Mouse (Mus musculus): ENCODE data around the gene Nsmf. TPM values are rescaled to one million over a fixed set of nuclear protein-coding genes. Genes with fewer than 3 reads are reported as not detected.

Nsmf gene
- polyA plus RNA-seq, 1 experiment from 2014 or later = 32.6 TPM

- no peak overlapping the region for H3K4me3 ChIP-seq (ENCODE audit: low read depth, low read length)
- no peaks in the 10 kb centered on the region for H3K27me3 ChIP-seq (replicated peaks; ENCODE audit: control insufficient read depth, insufficient read depth, low read length)
- ATAC-seq (replicated peaks; ENCODE audit: low FRiP score) (no peak), DNase-seq (ENCODE audit: low spot score) (no peak)
- H3K4me2 ChIP-seq = no peak overlapping the region
- peaks cover 4% of the 10 kb centered on the region; the same call in 1 of the 2 replicates for H3K36me3 ChIP-seq (ENCODE audit: control insufficient read depth, insufficient read depth, low read length)
- no peak overlapping the region for H3K9ac ChIP-seq (ENCODE audit: low read depth, low read length)
- peaks cover 21% of the 10 kb centered on the region for H3K4me1 ChIP-seq (replicated peaks; ENCODE audit: control insufficient read depth, insufficient read depth, low read length)
- H3K9me3 ChIP-seq (ENCODE audit: control insufficient read depth, low read length) = no peaks in the 10 kb centered on the region
- H3K27ac ChIP-seq (ENCODE audit: low read depth, low read length) = no peak overlapping the region
- WGBS = 90% methylated on average over 6 of the region's 6 CpGs
These were observed 1.1 kb upstream of the Nsmf start for GRCm38 (mm10) chr2:25053101-25053500.

DNA sequence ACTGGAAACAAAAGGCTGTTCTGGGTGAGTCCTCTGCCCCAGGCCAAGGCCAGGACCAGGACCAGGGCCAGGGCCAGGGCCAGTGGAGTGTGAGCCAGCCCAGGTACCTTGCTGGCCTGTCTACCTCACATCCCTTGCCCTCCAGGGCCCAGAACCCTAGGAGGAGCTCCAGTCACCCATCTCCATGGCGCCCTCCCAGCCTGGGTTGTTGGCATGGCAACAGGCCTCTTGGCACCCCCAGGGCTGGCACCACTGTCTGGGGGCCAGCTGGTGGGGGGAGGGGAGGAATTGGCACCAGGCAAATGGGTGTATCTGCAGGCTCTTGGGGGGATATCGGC is 882 bp downstream of the Nsmf start:
- Histone ChIP-seq H3K4me3 (ENCODE audit: low read depth, low read length) (peak overlapping the region; percentile 69), H3K27ac (ENCODE audit: low read depth, low read length) (no peak overlapping the region; the same call in 1 of the 2 replicates), H3K36me3 (ENCODE audit: control insufficient read depth, insufficient read depth, low read length) (peaks cover 4% of the 10 kb centered on the region; the same call in 1 of the 2 replicates), H3K9ac (ENCODE audit: low read depth, low read length) (peak overlapping the region; percentile 65), H3K4me1 (replicated peaks; ENCODE audit: control insufficient read depth, insufficient read depth, low read length) (peaks cover 32% of the 10 kb centered on the region), H3K9me3 (ENCODE audit: control insufficient read depth, low read length) (no peaks in the 10 kb centered on the region), H3K4me2 (peak overlapping the region; percentile 92), H3K27me3 (replicated peaks; ENCODE audit: control insufficient read depth, insufficient read depth, low read length) (no peaks in the 10 kb centered on the region)
- peak; percentile 36 for DNase-seq (ENCODE audit: low spot score)
- 66% methylated on average over 2 of the region's 2 CpGs for WGBS
- ATAC-seq (replicated peaks; ENCODE audit: low FRiP score) = no peak

DNA sequence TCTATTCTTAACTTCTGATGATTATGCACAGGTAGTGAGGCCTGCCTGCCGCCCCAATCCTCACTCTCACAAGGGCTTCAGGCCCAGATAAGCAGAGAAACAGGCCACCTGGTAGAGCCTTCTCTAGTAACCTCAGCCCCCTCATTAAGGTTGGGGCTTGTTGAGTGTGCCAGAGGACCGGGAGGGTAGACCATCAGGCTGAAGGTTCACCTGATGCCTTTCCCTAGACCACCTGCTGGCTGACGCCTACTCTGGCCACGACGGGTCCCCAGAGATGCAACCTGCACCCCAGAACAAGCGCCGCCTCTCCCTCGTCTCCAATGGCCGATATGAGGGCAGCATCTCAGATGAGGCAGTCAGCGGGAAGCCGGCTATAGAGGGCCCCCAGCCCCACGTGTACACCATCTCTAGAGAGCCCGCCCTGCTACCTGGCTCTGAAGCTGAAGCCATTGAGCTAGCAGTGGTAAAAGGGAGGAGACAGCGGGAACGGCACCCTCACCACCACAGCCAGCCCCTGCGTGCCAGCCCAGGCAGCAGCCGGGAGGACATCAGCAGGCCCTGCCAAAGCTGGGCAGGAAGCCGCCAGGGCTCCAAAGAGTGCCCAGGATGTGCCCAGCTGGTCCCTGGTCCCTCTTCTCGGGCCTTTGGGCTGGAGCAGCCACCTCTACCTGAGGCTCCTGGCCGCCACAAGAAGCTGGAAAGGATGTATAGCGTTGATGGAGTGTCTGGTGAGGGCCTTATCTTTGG is 1.4 kb downstream of the Nsmf start:
- Histone ChIP-seq H3K4me3 (ENCODE audit: low read depth, low read length) (peak overlapping the region; percentile 69; the same call in 1 of the 2 replicates), H3K4me2 (peak overlapping the region; percentile 92), H3K4me1 (replicated peaks; ENCODE audit: control insufficient read depth, insufficient read depth, low read length) (peaks cover 32% of the 10 kb centered on the region), H3K27me3 (replicated peaks; ENCODE audit: control insufficient read depth, insufficient read depth, low read length) (no peaks in the 10 kb centered on the region), H3K9me3 (ENCODE audit: control insufficient read depth, low read length) (no peaks in the 10 kb centered on the region), H3K9ac (ENCODE audit: low read depth, low read length) (peak overlapping the region; percentile 65; the same call in 1 of the 2 replicates), H3K27ac (ENCODE audit: low read depth, low read length) (no peak overlapping the region; the same call in 1 of the 2 replicates), H3K36me3 (ENCODE audit: control insufficient read depth, insufficient read depth, low read length) (peaks cover 4% of the 10 kb centered on the region; the same call in 1 of the 2 replicates)
- WGBS = 87% methylated on average over 21 of the region's 21 CpGs
- DNase-seq (ENCODE audit: low spot score) = peak; percentile 32
- no peak for ATAC-seq (replicated peaks; ENCODE audit: low FRiP score)

- H3K4me3 ChIP-seq (ENCODE audit: low read depth, low read length) = no peak overlapping the region
- DNase-seq (ENCODE audit: low spot score) = no peak
- peaks cover 4% of the 10 kb centered on the region; the same call in 1 of the 2 replicates for H3K36me3 ChIP-seq (ENCODE audit: control insufficient read depth, insufficient read depth, low read length)
- H3K27ac ChIP-seq (ENCODE audit: low read depth, low read length) = no peak overlapping the region
- H3K4me2 ChIP-seq = no peak overlapping the region
- peaks cover 31% of the 10 kb centered on the region for H3K4me1 ChIP-seq (replicated peaks; ENCODE audit: control insufficient read depth, insufficient read depth, low read length)
- H3K9me3 ChIP-seq (ENCODE audit: control insufficient read depth, low read length) = no peaks in the 10 kb centered on the region
- WGBS = 90% methylated on average over 7 of the region's 7 CpGs
- no peak for ATAC-seq (replicated peaks; ENCODE audit: low FRiP score)
- H3K27me3 ChIP-seq (replicated peaks; ENCODE audit: control insufficient read depth, insufficient read depth, low read length) = no peaks in the 10 kb centered on the region
- no peak overlapping the region for H3K9ac ChIP-seq (ENCODE audit: low read depth, low read length)
These were observed 4.8 kb downstream of the Nsmf start for GRCm38 (mm10) chr2:25058926-25059325.

DNA sequence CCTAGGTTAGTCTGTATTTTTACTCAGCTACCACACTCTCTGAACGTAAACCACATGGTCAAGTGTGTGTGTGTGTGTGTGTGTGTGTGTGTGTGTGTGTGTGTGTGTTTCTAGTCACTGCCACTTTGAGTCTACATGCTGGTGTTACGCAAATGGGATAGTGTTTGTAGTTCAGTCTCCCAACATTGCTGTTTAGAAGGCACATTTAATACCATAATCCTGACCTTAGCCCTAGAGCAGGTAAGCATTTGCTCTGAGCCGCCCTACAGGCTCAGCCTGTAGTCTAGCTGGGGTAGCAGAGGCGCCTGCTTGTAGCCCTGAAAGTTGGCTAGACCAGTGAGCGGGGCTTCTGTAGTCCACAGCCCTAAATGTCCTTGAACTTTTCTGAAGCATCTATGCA is 9.4 kb downstream of the Nsmf start:
- Histone ChIP-seq H3K27me3 (replicated peaks; ENCODE audit: control insufficient read depth, insufficient read depth, low read length) (no peaks in the 10 kb centered on the region), H3K27ac (ENCODE audit: low read depth, low read length) (no peak overlapping the region), H3K4me1 (replicated peaks; ENCODE audit: control insufficient read depth, insufficient read depth, low read length) (peaks cover 8% of the 10 kb centered on the region; the same call in 1 of the 2 replicates), H3K4me2 (no peak overlapping the region), H3K9me3 (ENCODE audit: control insufficient read depth, low read length) (no peaks in the 10 kb centered on the region), H3K9ac (ENCODE audit: low read depth, low read length) (no peak overlapping the region), H3K36me3 (ENCODE audit: control insufficient read depth, insufficient read depth, low read length) (no peaks in the 10 kb centered on the region), H3K4me3 (ENCODE audit: low read depth, low read length) (no peak overlapping the region)
- ATAC-seq (replicated peaks; ENCODE audit: low FRiP score) = no peak
- no peak for DNase-seq (ENCODE audit: low spot score)
- 85% methylated on average over 5 of the region's 5 CpGs for WGBS

DNA sequence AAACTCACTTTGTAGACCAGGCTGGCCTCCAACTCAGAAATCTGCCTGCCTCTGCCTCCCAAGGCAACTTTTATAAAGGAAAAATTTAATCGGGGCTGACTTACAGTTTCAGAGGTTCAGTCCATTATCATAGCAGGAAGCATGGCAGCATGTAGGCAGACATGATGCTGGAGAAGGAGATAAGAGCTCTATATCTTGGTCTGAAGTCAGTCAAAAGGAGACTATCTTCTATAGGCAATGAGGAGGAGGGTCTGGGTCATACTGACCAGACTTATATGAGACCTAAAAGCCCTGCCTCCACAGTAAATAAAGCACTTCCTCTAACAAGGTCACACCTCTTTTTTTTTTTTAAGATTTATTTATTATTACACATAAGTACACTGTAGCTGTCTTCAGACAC is 10.1 kb downstream of the Nsmf start:
- H3K4me2 ChIP-seq = no peak overlapping the region
- H3K27me3 ChIP-seq (replicated peaks; ENCODE audit: control insufficient read depth, insufficient read depth, low read length) = no peaks in the 10 kb centered on the region
- H3K4me1 ChIP-seq (replicated peaks; ENCODE audit: control insufficient read depth, insufficient read depth, low read length) = peaks cover 2% of the 10 kb centered on the region; the same call in 1 of the 2 replicates
- no peaks in the 10 kb centered on the region for H3K36me3 ChIP-seq (ENCODE audit: control insufficient read depth, insufficient read depth, low read length)
- no peak overlapping the region for H3K9ac ChIP-seq (ENCODE audit: low read depth, low read length)
- WGBS = 33% methylated on average over 1 of the region's 1 CpGs
- no peak overlapping the region for H3K27ac ChIP-seq (ENCODE audit: low read depth, low read length)
- ATAC-seq (replicated peaks; ENCODE audit: low FRiP score) (peak; percentile 44; the same call in 1 of the 2 replicates), DNase-seq (ENCODE audit: low spot score) (no peak)
- H3K4me3 ChIP-seq (ENCODE audit: low read depth, low read length) = no peak overlapping the region
- no peaks in the 10 kb centered on the region for H3K9me3 ChIP-seq (ENCODE audit: control insufficient read depth, low read length)

DNA sequence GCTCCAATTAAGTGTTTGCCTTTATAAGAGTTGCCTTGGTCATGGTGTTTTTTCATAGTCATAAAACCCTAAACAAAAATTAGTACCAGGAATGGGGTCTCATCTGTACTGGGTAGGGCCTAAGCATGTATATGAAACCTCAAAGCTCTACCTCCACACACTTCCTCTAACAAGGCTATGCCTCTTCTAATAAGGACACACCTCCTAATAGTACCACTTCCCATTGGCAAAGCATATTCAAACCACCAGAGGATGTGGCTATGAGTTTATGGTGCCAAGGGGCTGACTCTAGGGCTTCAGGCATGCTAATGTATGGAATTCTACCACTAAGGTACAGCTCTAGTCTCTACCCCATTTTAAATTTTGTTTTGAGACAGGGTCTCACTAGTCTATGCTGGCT is 11.4 kb downstream of the Nsmf start:
- no peak overlapping the region for H3K4me3 ChIP-seq (ENCODE audit: low read depth, low read length)
- H3K4me2 ChIP-seq = no peak overlapping the region
- no peak overlapping the region for H3K27ac ChIP-seq (ENCODE audit: low read depth, low read length)
- H3K27me3 ChIP-seq (replicated peaks; ENCODE audit: control insufficient read depth, insufficient read depth, low read length) = no peaks in the 10 kb centered on the region
- H3K36me3 ChIP-seq (ENCODE audit: control insufficient read depth, insufficient read depth, low read length) = no peaks in the 10 kb centered on the region
- H3K9me3 ChIP-seq (ENCODE audit: control insufficient read depth, low read length) = no peaks in the 10 kb centered on the region
- DNase-seq (ENCODE audit: low spot score) (no peak), ATAC-seq (replicated peaks; ENCODE audit: low FRiP score) (no peak)
- H3K4me1 ChIP-seq (replicated peaks; ENCODE audit: control insufficient read depth, insufficient read depth, low read length) = no peaks in the 10 kb centered on the region
- no peak overlapping the region for H3K9ac ChIP-seq (ENCODE audit: low read depth, low read length)

- DNase-seq (ENCODE audit: low spot score) = no peak
- ATAC-seq (replicated peaks; ENCODE audit: low FRiP score) = no peak
- WGBS = 78% methylated on average over 4 of the region's 4 CpGs
- Histone ChIP-seq H3K36me3 (ENCODE audit: control insufficient read depth, insufficient read depth, low read length) (no peaks in the 10 kb centered on the region), H3K9ac (ENCODE audit: low read depth, low read length) (no peak overlapping the region), H3K4me3 (ENCODE audit: low read depth, low read length) (no peak overlapping the region), H3K4me2 (no peak overlapping the region), H3K9me3 (ENCODE audit: control insufficient read depth, low read length) (no peaks in the 10 kb centered on the region), H3K27ac (ENCODE audit: low read depth, low read length) (no peak overlapping the region), H3K27me3 (replicated peaks; ENCODE audit: control insufficient read depth, insufficient read depth, low read length) (no peaks in the 10 kb centered on the region), H3K4me1 (replicated peaks; ENCODE audit: control insufficient read depth, insufficient read depth, low read length) (no peaks in the 10 kb centered on the region)
These were observed 12.4 kb downstream of the Nsmf start for GRCm38 (mm10) chr2:25066552-25066951.

DNA sequence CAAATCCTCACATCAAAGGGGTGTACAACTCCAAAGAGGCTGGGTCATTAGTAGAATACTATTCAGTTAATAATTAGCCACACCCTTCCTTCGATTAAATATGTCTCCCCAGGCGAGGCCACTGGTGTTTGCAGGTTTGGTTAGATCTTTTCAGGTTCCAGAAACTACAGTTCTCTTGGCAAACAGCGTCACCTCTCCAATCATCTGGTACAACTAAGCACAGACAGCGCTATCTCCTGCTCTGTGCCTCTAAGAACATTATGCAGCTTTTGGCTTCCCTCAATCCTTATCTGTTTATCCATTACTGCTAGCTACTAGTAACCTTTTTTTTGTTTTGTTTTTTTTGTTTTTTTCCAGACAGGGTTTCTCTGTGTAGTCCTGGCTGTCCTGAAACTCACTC is 15.4 kb downstream of the Nsmf start:
- Histone ChIP-seq H3K4me1 (replicated peaks; ENCODE audit: control insufficient read depth, insufficient read depth, low read length) (no peaks in the 10 kb centered on the region), H3K36me3 (ENCODE audit: control insufficient read depth, insufficient read depth, low read length) (no peaks in the 10 kb centered on the region), H3K9ac (ENCODE audit: low read depth, low read length) (no peak overlapping the region), H3K27me3 (replicated peaks; ENCODE audit: control insufficient read depth, insufficient read depth, low read length) (no peaks in the 10 kb centered on the region), H3K9me3 (ENCODE audit: control insufficient read depth, low read length) (no peaks in the 10 kb centered on the region), H3K4me3 (ENCODE audit: low read depth, low read length) (no peak overlapping the region), H3K4me2 (no peak overlapping the region), H3K27ac (ENCODE audit: low read depth, low read length) (no peak overlapping the region)
- WGBS = 74% methylated on average over 4 of the region's 4 CpGs
- DNase-seq (ENCODE audit: low spot score) (no peak), ATAC-seq (replicated peaks; ENCODE audit: low FRiP score) (no peak)
